Mouse (Mus musculus) kidney, embryonic 14.5 days (tissue): Measurements from ENCODE around the gene Arglu1. TPM values are rescaled to one million over a fixed set of nuclear protein-coding genes. Genes with fewer than 3 reads are reported as not detected.

Experiments used
- ATAC-seq: fragments of 200-750 bp; cut with Nextera tagmentation; 2 replicates; pipeline ENCODE4 v1.8.0; 2017; ENCODE audit warnings: moderate number of reproducible peaks, mild to moderate bottlenecking, moderate TSS enrichment, moderate library complexity; ENCODE audit not compliant: low FRiP score, low TSS enrichment
- H3K27ac ChIP-seq: fragments of 300-500 bp; sonication (generic); 2 replicates; pipeline ENCODE4 v1.5.1; 2014; ENCODE audit warnings: low read depth, mild to moderate bottlenecking, low read length, moderate library complexity, mixed read lengths
- H3K27me3 ChIP-seq: fragments of 300-500 bp; sonication (generic); 2 replicates; pipeline ENCODE4 v1.6.1; 2014; ENCODE audit warnings: mild to moderate bottlenecking, low read length; ENCODE audit not compliant: control insufficient read depth, insufficient read depth
- H3K36me3 ChIP-seq: fragments of 300-500 bp; sonication (generic); 2 replicates; pipeline ENCODE4 v1.6.1; 2014; ENCODE audit warnings: low read length, mixed read lengths; ENCODE audit not compliant: control insufficient read depth, insufficient read depth
- H3K4me1 ChIP-seq: fragments of 300-500 bp; sonication (generic); 2 replicates; pipeline ENCODE4 v1.6.1; 2014; ENCODE audit warnings: low read length, mixed read lengths; ENCODE audit not compliant: control insufficient read depth, insufficient read depth
- H3K4me2 ChIP-seq: fragments of 300-500 bp; sonication (generic); replicated peaks from 2 replicates; pipeline ENCODE4 v1.6.1; 2014; ENCODE audit warnings: low read depth, mild to moderate bottlenecking, low read length
- H3K4me3 ChIP-seq: fragments of 300-500 bp; sonication (generic); 2 replicates; pipeline ENCODE4 v1.5.1; 2014; ENCODE audit warnings: mild to moderate bottlenecking, low read length
- H3K9ac ChIP-seq: fragments of 300-500 bp; sonication (generic); 2 replicates; pipeline ENCODE4 v1.6.1; 2014; ENCODE audit warnings: low read depth, mild to moderate bottlenecking, low read length, moderate library complexity
- H3K9me3 ChIP-seq: fragments of 300-500 bp; sonication (generic); 2 replicates; pipeline ENCODE4 v1.6.1; 2016; ENCODE audit warnings: low read length; ENCODE audit not compliant: control insufficient read depth
- WGBS: fragments of 180-500 bp; shearing (Covaris S2); extraction: QIAGEN DNeasy Blood & Tissue Kit; methylation state at CpG from one replicate; pipeline ENCODE4 v1.1.7; 2014; 5-methylcytosine and 5-hydroxymethylcytosine counted together
- microRNA-seq: library from miRNA; unstranded; fragments of <30 nt; microRNA quantifications from one replicate; pipeline ENCODE4, GENCODE M21; 2016
- polyA plus RNA-seq: library from polyadenylated mRNA; unstranded; fragments of >200 nt; fragmentation: Nextera tagmentation; extraction: Ambion mirVana; gene quantifications from 2 replicates; pipeline ENCODE4 v1.2.1, GENCODE M21; 2014

Arglu1 gene
- polyA plus RNA-seq, 1 experiment from 2014 or later, result 150 TPM

GRCm38 (mm10) chr8:8619221-8620194 lies 70.8 kb downstream of the Arglu1 start:
- no peak overlapping the region for H3K27ac ChIP-seq
- H3K27me3 ChIP-seq, result no peaks in the 10 kb centered on the region
- H3K9ac ChIP-seq, result no peak overlapping the region
- no peak overlapping the region for H3K4me2 ChIP-seq
- peak; percentile 42; the same call in 1 of the 2 replicates for ATAC-seq
- H3K36me3 ChIP-seq, result peaks cover 40% of the 10 kb centered on the region
- WGBS, result 36% methylated on average over 19 of the region's 19 CpGs
- no peaks in the 10 kb centered on the region for H3K4me1 ChIP-seq
- no peaks in the 10 kb centered on the region for H3K9me3 ChIP-seq
- H3K4me3 ChIP-seq, result no peak overlapping the region

Small RNAs within 50 kb of the gene (microRNA-seq; reads per million reads assigned to microRNA genes)
- gene Mir7654, result 7.2 reads per million, percentile 24 among the genes with 10 or more reads in this experiment

Other genes with a start within 250 kb of the Arglu1 start
- 26.3 and 34.1 TPM in 2 replicates for gene Efnb2, start 29.3 kb downstream of the Arglu1 start, polyA plus RNA-seq